Mouse (Mus musculus) neural tube, embryonic 14.5 days (tissue): Measurements from ENCODE around the gene P4ha2. TPM values are rescaled to one million over a fixed set of nuclear protein-coding genes. Genes with fewer than 3 reads are reported as not detected.
"Not testable (repeated sequence)": the region's sequence is repeated elsewhere in the genome, so short reads cannot be mapped to it uniquely, and the experiment has no call there.

ENCODE experiments used
- ATAC-seq: fragments of 200-750 bp; cut with Nextera tagmentation; 2 replicates; pipeline ENCODE4 v1.8.0; 2017; ENCODE audit warnings: low read depth, mild to moderate bottlenecking, moderate TSS enrichment, moderate library complexity
- H3K27ac ChIP-seq: fragments of 300-500 bp; sonication (generic); 2 replicates; pipeline ENCODE4 v1.5.1; 2014; ENCODE audit warnings: low read depth, mild to moderate bottlenecking, control low read depth, low read length, moderate library complexity, mixed read lengths
- H3K27me3 ChIP-seq: fragments of 300-500 bp; sonication (generic); 2 replicates; pipeline ENCODE4 v1.6.1; 2014; ENCODE audit warnings: low read length; ENCODE audit not compliant: control insufficient read depth, insufficient read depth
- H3K36me3 ChIP-seq: fragments of 300-500 bp; sonication (generic); 2 replicates; pipeline ENCODE4 v1.6.1; 2014; ENCODE audit warnings: low read length, mixed read lengths; ENCODE audit not compliant: control insufficient read depth, insufficient read depth
- H3K4me1 ChIP-seq: fragments of 300-500 bp; sonication (generic); 2 replicates; pipeline ENCODE4 v1.6.1; 2014; ENCODE audit warnings: low read length; ENCODE audit not compliant: control insufficient read depth, insufficient read depth
- H3K4me2 ChIP-seq: fragments of 300-500 bp; sonication (generic); 2 replicates; pipeline ENCODE4 v1.6.1; 2014; ENCODE audit warnings: mild to moderate bottlenecking, low read depth, low read length, control low read depth
- H3K4me3 ChIP-seq: fragments of 300-500 bp; sonication (generic); 2 replicates; pipeline ENCODE4 v1.5.1; 2014; ENCODE audit warnings: low read depth, low read length, control low read depth, mixed read lengths
- H3K9ac ChIP-seq: fragments of 300-500 bp; sonication (generic); replicated peaks from 2 replicates; pipeline ENCODE4 v1.6.1; 2014; ENCODE audit warnings: low read depth, mild to moderate bottlenecking, control low read depth, low read length, mixed read lengths
- H3K9me3 ChIP-seq: fragments of 300-500 bp; sonication (generic); 2 replicates; pipeline ENCODE4 v1.6.1; 2016; ENCODE audit warnings: low read length; ENCODE audit not compliant: control insufficient read depth
- WGBS: fragments of 180-500 bp; shearing (Covaris S2); extraction: QIAGEN DNeasy Blood & Tissue Kit; methylation state at CpG from one replicate; pipeline ENCODE4 v1.1.7; 2014; 5-methylcytosine and 5-hydroxymethylcytosine counted together
- polyA plus RNA-seq: library from polyadenylated mRNA; unstranded; fragments of >200 nt; fragmentation: Nextera tagmentation; extraction: Ambion mirVana; gene quantifications from 2 replicates; pipeline ENCODE4 v1.2.1, GENCODE M21; 2014

The P4ha2 gene
- polyA plus RNA-seq, 1 experiment from 2014 or later: 10.1 TPM

GRCm38 (mm10) chr11:54130721-54131120, 30.8 kb downstream of the P4ha2 start:
- no peaks in the 10 kb centered on the region for H3K27me3 ChIP-seq
- H3K4me1 ChIP-seq: peaks cover 5% of the 10 kb centered on the region; the same call in 1 of the 2 replicates
- H3K36me3 ChIP-seq: no peaks in the 10 kb centered on the region
- no peak overlapping the region for H3K9ac ChIP-seq
- no peak overlapping the region for H3K4me2 ChIP-seq
- H3K4me3 ChIP-seq: no peak overlapping the region
- 82% methylated on average over 6 of the region's 6 CpGs for WGBS
- no peaks in the 10 kb centered on the region for H3K9me3 ChIP-seq
- no peak for ATAC-seq
- H3K27ac ChIP-seq: no peak overlapping the region

- no peak overlapping the region for H3K4me3 ChIP-seq
- no peak for ATAC-seq
- H3K27me3 ChIP-seq: no peaks in the 10 kb centered on the region
- H3K36me3 ChIP-seq: no peaks in the 10 kb centered on the region
- WGBS: 87% methylated on average over 10 of the region's 10 CpGs
- no peak overlapping the region for H3K27ac ChIP-seq
- no peaks in the 10 kb centered on the region for H3K9me3 ChIP-seq
- no peak overlapping the region for H3K4me2 ChIP-seq
- no peak overlapping the region for H3K9ac ChIP-seq
- peaks cover under 1% of the 10 kb centered on the region; the same call in 1 of the 2 replicates for H3K4me1 ChIP-seq
Measured at GRCm38 (mm10) chr11:54132290-54132689, 32.4 kb downstream of the P4ha2 start.

DNA sequence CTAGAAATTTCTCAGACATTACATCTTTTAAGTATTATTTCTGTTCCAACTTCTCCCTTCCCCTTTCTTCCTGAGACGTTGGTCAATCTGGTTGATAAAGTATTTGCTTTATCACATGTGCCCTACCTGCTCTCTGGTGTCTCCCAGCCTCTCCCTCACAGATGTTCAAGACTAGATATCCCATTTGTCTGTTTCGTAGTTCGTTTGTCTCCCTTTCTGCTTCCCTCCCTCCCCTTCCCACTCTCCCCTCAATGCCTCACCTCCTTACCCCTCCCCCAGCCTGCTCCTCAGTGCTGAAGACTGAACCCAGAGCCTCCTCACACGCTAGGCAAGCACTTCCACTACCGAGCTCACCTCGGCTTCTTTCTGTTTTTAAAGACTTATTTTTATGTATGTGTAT, 35.0 kb downstream of the P4ha2 start:
- no peak overlapping the region for H3K4me3 ChIP-seq
- no peaks in the 10 kb centered on the region for H3K36me3 ChIP-seq
- no peak overlapping the region for H3K4me2 ChIP-seq
- H3K27ac ChIP-seq: no peak overlapping the region
- no peaks in the 10 kb centered on the region for H3K4me1 ChIP-seq
- no peak for ATAC-seq
- no peaks in the 10 kb centered on the region for H3K27me3 ChIP-seq
- 85% methylated on average over 6 of the region's 6 CpGs for WGBS
- no peaks in the 10 kb centered on the region for H3K9me3 ChIP-seq
- H3K9ac ChIP-seq: no peak overlapping the region

GRCm38 (mm10) chr11:54140159-54140558, 40.3 kb downstream of the P4ha2 start:
- ATAC-seq: not testable (repeated sequence)

DNA sequence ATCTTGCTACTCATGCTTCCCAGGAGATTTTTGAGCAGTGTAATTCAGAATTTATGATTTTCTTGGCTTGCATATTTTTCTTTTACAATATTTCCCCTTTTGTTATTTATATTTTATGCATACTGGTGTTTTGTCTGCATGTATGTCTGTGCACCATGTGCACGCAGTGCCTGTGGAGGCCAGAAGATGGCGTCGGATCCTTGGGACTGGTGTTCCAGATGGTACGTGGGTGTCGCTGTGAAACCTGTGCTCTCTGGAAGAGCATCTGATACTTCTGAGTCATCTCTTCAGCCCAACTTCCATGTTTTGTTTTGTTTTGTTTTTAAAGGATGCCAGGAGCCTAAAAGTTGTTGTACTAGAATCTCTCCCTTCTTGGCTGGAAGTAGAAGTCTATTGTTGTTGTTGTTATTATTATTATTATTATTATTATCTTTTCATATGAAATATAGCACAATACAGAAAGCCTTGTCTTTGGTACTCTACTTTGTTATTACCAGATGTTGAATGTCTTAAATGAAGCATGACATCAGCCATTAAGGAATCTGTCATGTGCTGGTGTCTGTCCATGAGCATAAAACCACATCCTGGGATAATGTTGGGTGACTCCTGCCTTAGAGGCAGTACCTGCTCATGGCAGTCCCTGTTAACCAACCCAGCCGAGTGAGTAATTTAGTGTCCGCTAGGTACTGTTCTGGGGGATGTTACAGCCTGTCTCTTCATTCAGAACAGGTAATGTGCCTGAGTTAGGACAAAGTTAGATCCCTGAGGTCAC, 41.5 kb downstream of the P4ha2 start:
- WGBS: 91% methylated on average over 7 of the region's 7 CpGs

More at GRCm38 (mm10) chr11:54140159-54140558, 40.3 kb downstream of the P4ha2 start:
- not testable (repeated sequence) for H3K4me1 ChIP-seq, H3K36me3 ChIP-seq, H3K27me3 ChIP-seq, H3K4me2 ChIP-seq, H3K27ac ChIP-seq, H3K9ac ChIP-seq, H3K4me3 ChIP-seq, H3K9me3 ChIP-seq
- 50% methylated on average over 2 of the region's 2 CpGs for WGBS

GRCm38 (mm10) chr11:54144886-54145285, 45.0 kb downstream of the P4ha2 start:
- WGBS: 24% methylated on average over 3 of the region's 3 CpGs
- H3K9ac ChIP-seq: no peak overlapping the region
- ATAC-seq: no peak

More for the DNA sequence above, 41.5 kb downstream of the P4ha2 start:
- Histone ChIP-seq H3K27ac (no peak overlapping the region), H3K36me3 (no peaks in the 10 kb centered on the region), H3K4me3 (no peak overlapping the region), H3K4me1 (no peaks in the 10 kb centered on the region), H3K9ac (no peak overlapping the region), H3K9me3 (no peaks in the 10 kb centered on the region), H3K27me3 (no peaks in the 10 kb centered on the region), H3K4me2 (no peak overlapping the region)
- no peak for ATAC-seq

GRCm38 (mm10) chr11:54145990-54146389, 46.1 kb downstream of the P4ha2 start:
- Histone ChIP-seq H3K36me3 (no peaks in the 10 kb centered on the region), H3K27me3 (no peaks in the 10 kb centered on the region), H3K27ac (no peak overlapping the region), H3K4me1 (no peaks in the 10 kb centered on the region), H3K4me2 (no peak overlapping the region), H3K4me3 (no peak overlapping the region), H3K9ac (no peak overlapping the region), H3K9me3 (no peaks in the 10 kb centered on the region)
- 79% methylated on average over 6 of the region's 6 CpGs for WGBS
- ATAC-seq: no peak

More at GRCm38 (mm10) chr11:54144886-54145285, 45.0 kb downstream of the P4ha2 start:
- Histone ChIP-seq H3K4me2 (no peak overlapping the region), H3K9me3 (no peaks in the 10 kb centered on the region), H3K4me3 (no peak overlapping the region), H3K27me3 (no peaks in the 10 kb centered on the region), H3K4me1 (no peaks in the 10 kb centered on the region), H3K36me3 (no peaks in the 10 kb centered on the region), H3K27ac (no peak overlapping the region)

DNA sequence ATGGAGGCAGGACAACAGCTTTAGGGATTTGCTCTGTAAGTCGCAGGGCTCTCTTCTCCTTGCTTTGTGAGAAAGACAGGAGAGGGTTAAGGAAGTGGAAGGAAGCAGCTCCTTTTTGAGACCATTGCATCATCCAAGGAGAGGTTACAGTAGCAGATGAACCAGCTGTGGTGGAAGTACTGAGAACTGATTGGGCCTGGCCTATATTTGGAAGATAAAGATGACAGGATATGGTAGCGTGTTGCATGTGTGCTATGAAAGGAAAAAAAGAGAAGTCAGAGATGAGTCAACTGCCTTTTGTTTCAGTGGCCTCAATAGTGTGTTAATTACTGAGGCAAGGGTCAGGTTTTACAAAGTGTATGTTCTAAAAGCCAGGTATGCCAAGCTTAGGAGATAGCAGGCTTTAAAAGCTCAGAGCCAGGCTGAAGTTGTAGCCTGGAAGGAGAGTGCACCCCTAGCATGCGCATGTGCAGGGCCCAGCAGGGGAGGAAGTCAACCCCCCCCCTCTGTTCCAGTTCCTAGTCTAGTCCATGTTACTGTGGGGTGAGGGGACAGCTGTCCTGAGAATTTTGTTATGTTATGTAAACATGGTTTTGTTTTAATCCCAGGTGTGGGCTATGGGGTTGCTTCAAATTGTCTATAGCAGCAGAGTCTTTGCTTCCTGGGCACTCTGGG, 50.0 kb downstream of the P4ha2 start:
- no peaks in the 10 kb centered on the region for H3K4me1 ChIP-seq
- H3K36me3 ChIP-seq: no peaks in the 10 kb centered on the region
- H3K27me3 ChIP-seq: no peaks in the 10 kb centered on the region
- H3K9me3 ChIP-seq: no peaks in the 10 kb centered on the region
- H3K9ac ChIP-seq: no peak overlapping the region
- 92% methylated on average over 3 of the region's 3 CpGs for WGBS
- H3K4me3 ChIP-seq: no peak overlapping the region
- no peak overlapping the region for H3K27ac ChIP-seq
- no peak for ATAC-seq
- no peak overlapping the region for H3K4me2 ChIP-seq

GRCm38 (mm10) chr11:54151141-54151540, 51.2 kb downstream of the P4ha2 start:
- no peak overlapping the region for H3K27ac ChIP-seq
- H3K36me3 ChIP-seq: no peaks in the 10 kb centered on the region
- H3K4me3 ChIP-seq: no peak overlapping the region
- H3K9ac ChIP-seq: no peak overlapping the region
- no peaks in the 10 kb centered on the region for H3K9me3 ChIP-seq
- H3K27me3 ChIP-seq: no peaks in the 10 kb centered on the region
- 71% methylated on average over 7 of the region's 7 CpGs for WGBS
- no peak for ATAC-seq
- no peak overlapping the region for H3K4me2 ChIP-seq
- no peaks in the 10 kb centered on the region for H3K4me1 ChIP-seq
